Mouse (Mus musculus) liver, postnatal 0 days (tissue): ENCODE results near the gene Atad5.

ENCODE experiments used
- CTCF ChIP-seq: sonication (generic); IDR thresholded peaks from 2 replicates; pipeline ENCODE4 v1.5.1; 2016; ENCODE audit warnings: antibody characterized with exemption, low read depth
- EP300 ChIP-seq: IDR thresholded peaks from 2 replicates; pipeline ENCODE4 v1.6.1; 2016; ENCODE audit warnings: antibody characterized with exemption, low read depth, mild to moderate bottlenecking

GRCm38 (mm10) chr11:80135954-80136683, 46.9 kb downstream of the Atad5 start:
- TF ChIP-seq CTCF (no peak), EP300 (no peak)
